Mouse (Mus musculus): ENCODE measurements at regions not wholly inside any gene's neighbourhood (a gene's known extent, or its start where the extent isn't known, plus 50 kb on each side); places are given as distances from the start of the nearest gene placed in this dataset.

- TF ChIP-seq CTCF (IDR thresholded peaks at IDR 0.05; ENCODE audit: borderline replicate concordance, insufficient read depth, low read depth, low read length) (no peak), POLR2A (IDR thresholded peaks at IDR 0.05; ENCODE audit: borderline replicate concordance, insufficient read depth, low read length) (no peak)
These were observed 938.7 kb downstream of the 4930447A16Rik start for GRCm38 (mm10) chr15:38364014-38364413.
